11 mouse cellular contexts compared by ENCODE assay signal in genomic region chr1:164722054-164722453, GRCm38 (mm10).
DNase-seq lines count a peak whose midpoint lies in the region; ATAC-seq lines count a peak whose summit lies in the region.
"Had no signal": no experiment of that assay in that cellular context is flagged by ENCODE, and none has a peak within 500 bp of the region (broad histone marks: within the 10 kb centered on the region; RNA-seq: fewer than 3 reads in every experiment).

No protein-coding gene starts in this region.

- H3K27me3 ChIP-seq in forebrain, embryonic 16.5 days (replicated peaks; ENCODE audit: control insufficient read depth, insufficient read depth, low read length): no peaks in the 10 kb centered on the region
- no peaks in the 10 kb centered on the region for H3K27me3 ChIP-seq in forebrain, embryonic 14.5 days (replicated peaks; ENCODE audit: control insufficient read depth, insufficient read depth, low read length)
- no peaks in the 10 kb centered on the region for H3K27me3 ChIP-seq in liver, embryonic 12.5 days (replicated peaks)
- H3K27me3 ChIP-seq: heart, embryonic 15.5 days; neural tube, embryonic 12.5 days; stomach, embryonic 15.5 days had no signal

- H3K4me2 ChIP-seq in forebrain, embryonic 16.5 days (ENCODE audit: low read length): no peak overlapping the region
- H3K4me2 ChIP-seq in forebrain, embryonic 14.5 days (ENCODE audit: low read length): no peak overlapping the region
- H3K4me2 ChIP-seq in liver, embryonic 12.5 days: no peak overlapping the region
- H3K4me2 ChIP-seq: heart, embryonic 15.5 days; neural tube, embryonic 12.5 days; stomach, embryonic 15.5 days had no signal

- H3K9ac ChIP-seq in forebrain, embryonic 16.5 days (replicated peaks; ENCODE audit: low read depth, low read length): no peak overlapping the region
- no peak overlapping the region for H3K9ac ChIP-seq in forebrain, embryonic 14.5 days (ENCODE audit: low read length)
- H3K9ac ChIP-seq in liver, embryonic 12.5 days: no peak overlapping the region
- H3K9ac ChIP-seq: heart, embryonic 15.5 days; neural tube, embryonic 12.5 days; stomach, embryonic 15.5 days had no signal

- no peak overlapping the region for H3K27ac ChIP-seq in forebrain, embryonic 16.5 days (ENCODE audit: low read length)
- H3K27ac ChIP-seq in forebrain, embryonic 14.5 days (ENCODE audit: low read depth, low read length): no peak overlapping the region
- no peak overlapping the region for H3K27ac ChIP-seq in liver, embryonic 12.5 days
- H3K27ac ChIP-seq: heart, embryonic 15.5 days; neural tube, embryonic 12.5 days; stomach, embryonic 15.5 days had no signal

- H3K4me3 ChIP-seq in forebrain, embryonic 16.5 days (replicated peaks; ENCODE audit: low read length): no peak overlapping the region
- no peak overlapping the region for H3K4me3 ChIP-seq in forebrain, embryonic 14.5 days (ENCODE audit: low read depth, low read length)
- H3K4me3 ChIP-seq in liver, embryonic 12.5 days: no peak overlapping the region
- H3K4me3 ChIP-seq: heart, embryonic 15.5 days; neural tube, embryonic 12.5 days; stomach, embryonic 15.5 days had no signal

- 5% methylated on average over 1 of the region's 1 CpGs for WGBS in forebrain, embryonic 16.5 days
- 0% methylated on average over 1 of the region's 1 CpGs for WGBS in forebrain, embryonic 14.5 days
- WGBS in liver, embryonic 12.5 days (ENCODE audit: insufficient replicate concordance): 5% methylated on average over 1 of the region's 1 CpGs

- H3K9me3 ChIP-seq in forebrain, embryonic 16.5 days (ENCODE audit: control insufficient read depth, low read length): no peaks in the 10 kb centered on the region
- no peaks in the 10 kb centered on the region for H3K9me3 ChIP-seq in forebrain, embryonic 14.5 days (replicated peaks; ENCODE audit: control insufficient read depth, low read length)
- H3K9me3 ChIP-seq in liver, embryonic 12.5 days (replicated peaks): no peaks in the 10 kb centered on the region
- H3K9me3 ChIP-seq: heart, embryonic 15.5 days; neural tube, embryonic 12.5 days; stomach, embryonic 15.5 days had no signal

- H3K4me1 ChIP-seq in forebrain, embryonic 16.5 days (replicated peaks; ENCODE audit: control insufficient read depth, insufficient read depth, low read length): no peaks in the 10 kb centered on the region
- H3K4me1 ChIP-seq in forebrain, embryonic 14.5 days (ENCODE audit: control insufficient read depth, insufficient read depth, low read length): no peaks in the 10 kb centered on the region
- H3K4me1 ChIP-seq in liver, embryonic 12.5 days: no peaks in the 10 kb centered on the region
- H3K4me1 ChIP-seq: heart, embryonic 15.5 days; neural tube, embryonic 12.5 days; stomach, embryonic 15.5 days had no signal

- peak; percentile 49; the same call in 1 of the 2 replicates for ATAC-seq in forebrain, embryonic 16.5 days
- no peak for ATAC-seq in forebrain, embryonic 14.5 days
- ATAC-seq in liver, embryonic 12.5 days: no peak

- intact Hi-C loops in left cerebral cortex, postnatal 4 days (cut with DNase I): no loop called here
- intact Hi-C loops in gastrocnemius, postnatal 36 days (cut with DNase I): no loop called here

- H3K36me3 ChIP-seq in forebrain, embryonic 16.5 days (ENCODE audit: control insufficient read depth, insufficient read depth): no peaks in the 10 kb centered on the region
- no peaks in the 10 kb centered on the region for H3K36me3 ChIP-seq in forebrain, embryonic 14.5 days (ENCODE audit: control insufficient read depth, insufficient read depth, low read length)
- H3K36me3 ChIP-seq in liver, embryonic 12.5 days: no peaks in the 10 kb centered on the region
- H3K36me3 ChIP-seq: heart, embryonic 15.5 days; neural tube, embryonic 12.5 days; stomach, embryonic 15.5 days had no signal

- DNase-seq in forebrain, embryonic 14.5 days (ENCODE audit: low spot score): no peak
- peak; percentile 29 for DNase-seq in embryo, embryonic 10 days (ENCODE audit: low spot score)
- DNase-seq in layer of hippocampus, adult 18-20 months (ENCODE audit: low spot score in 2 of 2): peak; percentile 25 to 63
- peak; percentile 6 for DNase-seq in left cerebral cortex, postnatal 4 days
- no peak for DNase-seq in gastrocnemius, postnatal 36 days
- DNase-seq in urinary bladder, postnatal 25 days (ENCODE audit: low spot score): no peak

Comparison
In these comparisons a context has a peak if more than half of its experiments do, and no peak if none do; other contexts are left out.
1. DNase-seq: peak in embryo, embryonic 10 days (single experiment), layer of hippocampus, adult 18-20 months (2 of 2) and left cerebral cortex, postnatal 4 days (single experiment); none in forebrain, embryonic 14.5 days (single experiment), gastrocnemius, postnatal 36 days (0 of 2) and urinary bladder, postnatal 25 days (single experiment).